Mouse (Mus musculus) lung, adult 18-20 months (tissue): ENCODE data around the gene Acsm4.
"Not testable (repeated sequence)": the region's sequence is repeated elsewhere in the genome, so short reads cannot be mapped to it uniquely, and the experiment has no call there.

Source experiments
- DNase-seq, 2 experiments: peaks; one replicate each; pipeline ENCODE4 v3.0.0; 2022; ENCODE audit warnings: mixed read lengths in 2 of 2

The Acsm4 gene

DNA sequence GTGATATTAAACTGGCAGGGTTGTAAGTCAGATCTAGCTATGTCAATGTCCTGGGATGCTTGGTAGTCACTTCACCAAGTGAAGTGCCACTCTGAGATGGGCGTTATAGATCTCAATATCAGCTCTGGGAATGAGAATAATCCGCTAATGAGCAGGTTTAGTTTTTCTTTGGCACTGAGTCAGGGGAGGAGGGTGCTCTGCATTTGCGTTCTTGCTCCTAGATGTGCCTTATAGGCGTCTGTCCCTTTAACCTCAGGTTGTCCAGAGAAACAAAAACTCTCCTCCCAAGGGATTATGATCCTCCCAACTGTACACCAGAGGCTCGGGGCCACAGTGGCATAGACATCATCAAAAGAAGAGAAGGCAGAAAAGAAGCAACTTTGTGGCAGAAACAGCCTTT lies at the start of gene Acsm4:
Gene Acsm4 (plus strand): TSS at position 301 of the 400 bp plus-strand sequence.
- no peak for DNase-seq

- no peak for DNase-seq
Measured at GRCm38 (mm10) chr7:119642307-119642706, 47.5 kb upstream of the Acsm4 start.

DNA sequence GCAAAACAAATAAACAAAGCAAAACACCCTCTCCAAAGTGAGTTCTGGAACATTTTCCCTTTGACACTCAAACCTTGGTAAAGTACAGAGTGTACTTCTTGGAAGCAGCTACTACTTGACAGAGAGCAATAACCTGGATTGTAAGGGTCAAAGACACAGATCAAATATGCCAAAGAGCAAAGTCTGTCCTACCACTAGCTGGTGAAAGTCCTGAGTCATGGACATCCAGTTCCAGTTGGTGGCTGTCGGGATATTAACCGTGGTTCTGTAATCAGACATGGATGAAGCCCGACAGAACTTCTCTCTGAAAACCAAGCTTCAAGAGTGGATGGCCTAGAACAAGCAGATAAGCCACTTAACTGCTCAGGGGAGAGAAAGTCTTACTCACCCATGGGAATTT lies 21.9 kb upstream of the Acsm4 start:
- no peak for DNase-seq

DNA sequence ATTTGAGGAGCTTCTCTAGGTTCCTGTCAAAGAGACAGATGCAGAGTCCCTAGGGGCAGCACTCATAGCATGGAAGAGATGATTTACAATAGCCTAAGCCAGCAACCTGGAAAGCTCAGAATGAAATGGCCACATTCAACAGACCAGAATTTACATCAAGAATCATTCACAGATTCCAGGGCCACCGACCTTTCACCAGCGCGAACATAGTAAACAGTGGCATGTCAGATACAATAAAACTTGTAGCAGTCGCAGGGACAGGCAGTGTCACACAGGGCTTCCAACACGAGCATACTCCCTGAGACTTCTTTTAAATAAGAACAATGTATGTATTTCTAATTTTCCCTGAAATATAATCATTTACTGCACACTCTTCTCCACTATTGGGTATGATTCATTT lies 19.4 kb upstream of the Acsm4 start:
- no peak for DNase-seq

DNA sequence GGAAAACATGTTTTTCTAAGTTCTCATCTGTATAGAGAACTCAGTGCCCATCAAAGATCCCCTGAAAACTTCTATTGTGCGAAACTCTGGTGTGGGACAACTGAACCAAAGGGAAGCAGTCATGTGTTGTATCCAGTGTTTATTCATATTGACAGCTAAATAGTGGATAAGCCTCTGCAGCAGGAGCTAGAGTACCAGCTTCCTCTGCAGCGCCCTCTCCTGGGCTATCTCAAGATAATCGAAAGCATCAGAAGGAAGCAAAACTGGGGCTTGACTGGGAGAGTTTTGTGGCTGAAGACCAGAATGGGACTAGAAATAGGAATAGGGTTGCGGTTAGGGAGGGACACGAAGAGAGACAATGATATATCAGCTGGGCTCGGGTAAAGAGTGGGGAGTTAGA lies 18.9 kb upstream of the Acsm4 start:
- DNase-seq: no peak

GRCm38 (mm10) chr7:119673465-119673864 lies 16.4 kb upstream of the Acsm4 start:
- peak in 1 of 2 experiments; percentile 5 for DNase-seq

- no peak for DNase-seq
Measured at GRCm38 (mm10) chr7:119680107-119680506, 9.7 kb upstream of the Acsm4 start.

GRCm38 (mm10) chr7:119682699-119683098 lies 7.1 kb upstream of the Acsm4 start:
- no peak for DNase-seq

DNA sequence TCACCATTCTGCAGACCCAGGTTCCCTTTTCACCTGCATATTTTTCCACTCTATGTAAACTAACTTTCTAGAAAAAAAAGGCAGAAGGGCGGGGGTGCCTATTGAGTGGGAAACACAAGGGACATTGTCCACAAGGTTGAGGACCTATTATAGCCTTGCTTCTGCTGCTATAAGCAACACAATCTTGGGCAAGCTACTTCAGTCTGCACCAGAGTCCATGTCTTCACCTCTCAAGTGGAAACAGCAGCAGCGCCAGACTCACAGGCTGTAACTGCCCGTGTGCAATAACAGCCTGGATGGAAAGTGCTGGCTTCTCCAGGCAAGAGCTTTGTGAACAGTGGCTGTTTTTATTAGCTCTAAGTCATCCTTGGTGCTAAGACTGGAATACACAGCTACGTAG lies 2.5 kb downstream of the Acsm4 start:
- no peak for DNase-seq

DNA sequence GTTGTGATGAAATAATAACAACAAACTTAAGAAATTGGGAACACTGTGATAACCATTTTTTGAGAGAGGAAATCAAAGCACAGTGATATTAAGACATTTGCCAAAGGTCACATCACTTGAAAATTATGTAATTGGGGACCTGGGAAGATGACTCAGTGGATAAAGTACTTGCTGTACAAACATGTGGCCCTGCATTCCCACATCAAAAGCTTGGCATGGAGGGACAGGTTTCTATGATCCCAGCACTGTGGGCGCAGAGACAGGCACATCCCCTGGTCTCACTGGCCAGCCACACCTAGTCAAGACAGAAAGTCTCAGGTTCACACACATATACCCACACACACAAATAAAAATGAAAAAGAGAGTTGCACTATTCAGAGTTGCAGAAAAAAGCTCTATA lies 5.1 kb downstream of the Acsm4 start:
- DNase-seq: no peak

GRCm38 (mm10) chr7:119714111-119714510 lies 24.3 kb downstream of the Acsm4 start:
- no peak for DNase-seq

DNA sequence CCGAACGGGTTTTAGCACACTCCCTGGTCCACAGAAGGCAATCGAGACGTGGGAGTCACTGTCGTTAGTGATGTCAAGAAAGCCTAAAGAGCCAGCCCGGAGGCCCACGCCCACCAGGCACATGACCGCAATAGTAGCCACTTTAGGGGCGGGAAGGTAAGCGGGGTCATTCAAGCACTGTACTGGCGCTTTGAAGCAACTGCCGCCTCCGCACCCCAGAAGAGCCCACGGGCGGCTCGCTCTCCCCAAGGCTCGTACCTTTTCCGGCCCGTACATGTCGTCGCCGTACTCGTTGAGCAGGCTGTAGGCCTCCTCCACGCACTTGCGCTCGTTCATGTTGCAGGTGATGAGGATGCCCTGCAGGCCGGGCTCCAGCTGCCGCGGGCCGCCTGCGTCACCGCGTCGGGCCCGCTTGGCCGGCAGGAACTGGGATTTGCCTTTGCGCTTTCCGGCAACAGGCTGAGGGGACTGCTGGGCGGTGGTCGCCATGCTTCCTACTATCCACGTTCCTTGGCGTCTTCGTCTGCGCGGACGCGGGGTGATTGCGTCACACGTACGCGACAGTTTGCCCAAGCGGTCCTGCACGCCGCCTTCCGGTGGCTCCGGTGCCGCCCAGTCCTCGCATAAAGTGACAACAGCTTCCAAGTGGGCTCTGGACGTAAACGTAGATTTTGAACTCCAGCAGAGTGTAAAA lies 30.6 kb downstream of the Acsm4 start, which contains the start of gene Thumpd1:
Gene Thumpd1 (minus strand): TSS at position 546 of the 694 bp plus-strand sequence.
- peak; percentile 89 to 91 for DNase-seq

GRCm38 (mm10) chr7:119720947-119721310 lies 31.1 kb downstream of the Acsm4 start:
- DNase-seq: no peak

GRCm38 (mm10) chr7:119727621-119728020 lies 37.8 kb downstream of the Acsm4 start:
- no peak for DNase-seq

- peak in 1 of 2 experiments; percentile 7 for DNase-seq
Measured at GRCm38 (mm10) chr7:119731262-119731661, 41.4 kb downstream of the Acsm4 start.

DNA sequence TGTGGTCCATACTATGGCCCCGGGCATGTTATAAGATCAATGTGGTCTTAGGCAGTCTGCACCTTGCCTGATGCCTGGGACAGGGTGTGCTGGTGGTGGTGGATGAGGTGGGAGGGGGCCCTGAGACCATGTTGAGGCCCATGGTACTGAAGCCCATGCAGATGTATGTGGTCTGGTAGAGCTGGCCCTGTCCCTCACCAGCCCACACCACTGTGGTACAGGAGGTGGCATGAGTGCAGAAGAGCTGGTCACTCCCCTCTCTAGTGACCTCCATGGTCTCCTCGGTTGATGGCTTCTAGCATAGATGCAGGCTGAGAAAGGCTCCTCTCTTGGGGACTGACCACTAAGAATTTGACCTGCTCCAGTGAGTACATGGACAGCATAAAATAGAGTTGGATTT lies 49.1 kb downstream of the Acsm4 start:
- DNase-seq: no peak

GRCm38 (mm10) chr7:119739798-119740468 lies 50.1 kb downstream of the Acsm4 start:
- not testable (repeated sequence) for DNase-seq

DNA sequence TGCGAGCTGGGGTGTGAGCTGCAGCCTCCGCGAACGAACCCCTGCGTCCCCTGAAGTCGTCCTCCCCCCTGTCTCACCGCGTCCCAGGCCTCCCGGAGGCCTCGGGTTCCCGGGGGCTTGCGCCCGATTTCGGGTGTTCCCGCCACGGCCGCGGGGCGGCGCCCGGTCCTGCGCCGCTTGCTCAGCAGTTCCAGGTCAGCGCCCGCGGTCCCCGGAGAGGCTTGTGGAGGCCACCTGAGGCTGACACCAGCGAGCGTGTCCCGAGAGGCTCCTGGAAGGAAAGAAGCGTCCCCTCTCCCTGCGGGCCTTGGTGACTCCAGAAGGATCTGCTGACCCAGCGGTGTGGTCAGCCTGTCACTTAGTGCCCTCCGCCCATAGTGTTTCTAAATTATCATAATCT lies 54.5 kb downstream of the Acsm4 start:
- no peak for DNase-seq

DNA sequence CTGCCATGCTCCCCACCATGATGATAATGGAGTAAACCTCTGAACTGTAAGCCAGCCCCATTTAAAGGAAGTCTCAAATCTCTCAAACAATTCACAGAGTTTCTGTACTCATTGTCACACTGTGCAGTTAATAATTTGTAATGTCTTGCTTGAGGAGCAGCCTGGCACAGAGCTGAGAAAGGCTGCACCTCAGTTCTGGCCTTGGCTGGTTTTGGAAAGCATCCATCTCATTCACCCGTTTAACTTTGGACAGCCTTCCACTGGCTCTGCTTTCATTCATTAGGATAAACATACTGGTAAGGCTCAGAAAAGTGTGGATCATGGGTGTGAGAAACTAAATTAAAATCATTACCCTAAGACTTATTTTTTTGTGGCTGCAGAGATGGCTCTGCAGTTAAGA lies 56.0 kb downstream of the Acsm4 start:
- no peak for DNase-seq

- no peak for DNase-seq
Measured at GRCm38 (mm10) chr7:119748761-119749160, 58.9 kb downstream of the Acsm4 start.

DNA sequence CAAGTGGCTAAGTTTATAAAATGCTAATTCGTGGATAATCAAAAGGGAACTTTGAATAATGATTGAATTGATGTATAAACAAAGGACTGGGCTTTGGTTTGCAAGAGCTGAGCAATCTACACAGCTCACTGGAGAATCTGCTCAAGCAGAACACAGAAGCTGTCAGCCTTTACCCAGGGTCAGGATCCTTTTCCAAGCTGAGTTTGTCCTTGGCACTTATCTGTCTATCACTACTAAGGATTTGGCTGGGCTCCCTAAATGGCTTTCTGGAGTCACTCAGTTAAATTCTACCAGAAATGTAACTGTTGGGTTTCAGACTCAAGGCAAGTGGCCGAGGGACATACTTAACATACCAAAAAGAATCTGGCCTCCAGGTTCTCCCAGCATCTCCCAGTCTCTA lies 60.1 kb downstream of the Acsm4 start:
- DNase-seq: no peak

- no peak for DNase-seq
Measured at GRCm38 (mm10) chr7:119753696-119754095, 63.9 kb downstream of the Acsm4 start.

- DNase-seq: no peak
Measured at GRCm38 (mm10) chr7:119760527-119760951, 70.7 kb downstream of the Acsm4 start, which contains the start of gene Acsm3. Gene Acsm3, plus strand, starts transcription at chr7:119760923.

DNA sequence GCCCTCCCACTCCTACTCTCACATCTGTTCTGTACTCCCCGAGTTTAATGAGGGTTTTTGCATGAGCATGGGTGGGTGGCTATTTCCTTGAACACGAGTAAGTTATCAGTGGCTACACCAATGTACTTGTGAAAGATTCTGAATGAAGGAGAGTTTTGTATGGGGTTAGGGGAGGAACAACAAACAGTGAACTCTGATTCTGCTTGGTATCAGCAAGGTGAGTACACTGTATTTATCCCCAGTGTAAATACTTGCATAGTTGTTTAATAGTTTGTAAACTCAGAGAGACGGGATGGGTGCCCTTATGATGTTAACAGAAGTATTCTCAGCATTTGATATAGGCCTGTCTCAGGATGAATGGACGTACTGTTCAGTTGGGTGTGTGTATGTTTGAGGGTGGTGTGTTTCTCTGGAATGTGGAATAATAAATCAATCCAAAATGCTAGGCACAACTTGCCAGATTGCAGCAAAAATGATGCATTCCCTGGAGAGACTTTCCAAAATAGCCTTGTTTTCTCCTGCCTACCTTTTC lies 72.4 kb downstream of the Acsm4 start:
- DNase-seq: no peak
